Mouse (Mus musculus) lung, postnatal 0 days (tissue): ENCODE measurements around the gene Mpzl2.

Experiments used
- CTCF ChIP-seq: IDR thresholded peaks from 2 replicates; pipeline ENCODE4 v1.5.1; 2016; ENCODE audit warnings: antibody characterized with exemption, mild to moderate bottlenecking
- EP300 ChIP-seq: IDR thresholded peaks from 2 replicates; pipeline ENCODE4 v1.6.1; 2016; ENCODE audit warnings: antibody characterized with exemption, mild to moderate bottlenecking, control low read depth

- no peak for TF ChIP-seq CTCF
- TF ChIP-seq EP300 = no peak
Observed at GRCm38 (mm10) chr9:45046973-45047372, 7.4 kb downstream of the Mpzl2 start.
